Mouse (Mus musculus): Measurements from ENCODE around the gene Fhl1. TPM values are rescaled to one million over a fixed set of nuclear protein-coding genes. Genes with fewer than 3 reads are reported as not detected.
A peak's percentile ranks its signal among the peaks of the same experiment; 100 is the strongest.

Fhl1 gene
- polyA plus RNA-seq, 1 experiment from 2014 or later, result 241 TPM

- Histone ChIP-seq H3K4me2 (no peak overlapping the region), H3K4me1 (ENCODE audit: insufficient read depth) (no peaks in the 10 kb centered on the region), H3K4me3 (ENCODE audit: low read depth, low read length) (no peak overlapping the region), H3K27ac (ENCODE audit: low read depth) (no peak overlapping the region), H3K36me3 (ENCODE audit: insufficient read depth) (no peaks in the 10 kb centered on the region), H3K9ac (no peak overlapping the region), H3K9me3 (ENCODE audit: low read depth, low read length) (no peaks in the 10 kb centered on the region), H3K27me3 (ENCODE audit: insufficient read depth, low read length) (no peaks in the 10 kb centered on the region)
- no peak for TF ChIP-seq CTCF (IDR thresholded peaks at IDR 0.05; ENCODE audit: low read depth)
- no peak for ATAC-seq (ENCODE audit: insufficient read depth)
- DNase-seq, result no peak
- WGBS, result 66% methylated on average over 6 of the region's 6 CpGs
These were observed 20.6 kb downstream of the Fhl1 start for GRCm38 (mm10) chrX:56752144-56752543.

GRCm38 (mm10) chrX:56753317-56754289, 22.0 kb downstream of the Fhl1 start:
- 61% methylated on average over 8 of the region's 8 CpGs for WGBS
- Histone ChIP-seq H3K9ac (no peak overlapping the region), H3K36me3 (ENCODE audit: insufficient read depth) (no peaks in the 10 kb centered on the region), H3K4me3 (ENCODE audit: low read depth, low read length) (no peak overlapping the region), H3K9me3 (ENCODE audit: low read depth, low read length) (no peaks in the 10 kb centered on the region), H3K27ac (ENCODE audit: low read depth) (no peak overlapping the region), H3K27me3 (ENCODE audit: insufficient read depth, low read length) (no peaks in the 10 kb centered on the region), H3K4me2 (no peak overlapping the region), H3K4me1 (ENCODE audit: insufficient read depth) (no peaks in the 10 kb centered on the region)
- DNase-seq (peak; percentile 27), ATAC-seq (ENCODE audit: insufficient read depth) (no peak)
- TF ChIP-seq CTCF (IDR thresholded peaks at IDR 0.05; ENCODE audit: low read depth), result no peak

GRCm38 (mm10) chrX:56755646-56756045, 24.1 kb downstream of the Fhl1 start:
- DNase-seq, result peak; percentile 65
- 32% methylated on average over 2 of the region's 2 CpGs for WGBS
- Histone ChIP-seq H3K27me3 (ENCODE audit: insufficient read depth, low read length) (no peaks in the 10 kb centered on the region), H3K9ac (no peak overlapping the region), H3K4me2 (no peak overlapping the region), H3K4me1 (ENCODE audit: insufficient read depth) (no peaks in the 10 kb centered on the region), H3K27ac (ENCODE audit: low read depth) (no peak overlapping the region), H3K36me3 (ENCODE audit: insufficient read depth) (no peaks in the 10 kb centered on the region), H3K4me3 (ENCODE audit: low read depth, low read length) (no peak overlapping the region), H3K9me3 (ENCODE audit: low read depth, low read length) (no peaks in the 10 kb centered on the region)
- ATAC-seq (ENCODE audit: insufficient read depth), result no peak
- TF ChIP-seq CTCF (IDR thresholded peaks at IDR 0.05; ENCODE audit: low read depth), result peak; percentile 53

- Histone ChIP-seq H3K27ac (ENCODE audit: low read depth) (no peak overlapping the region), H3K4me2 (no peak overlapping the region), H3K4me3 (ENCODE audit: low read depth, low read length) (no peak overlapping the region), H3K9ac (no peak overlapping the region), H3K36me3 (ENCODE audit: insufficient read depth) (no peaks in the 10 kb centered on the region), H3K27me3 (ENCODE audit: insufficient read depth, low read length) (no peaks in the 10 kb centered on the region), H3K9me3 (ENCODE audit: low read depth, low read length) (no peaks in the 10 kb centered on the region), H3K4me1 (ENCODE audit: insufficient read depth) (no peaks in the 10 kb centered on the region)
- DNase-seq, result no peak
- 58% methylated on average over 7 of the region's 7 CpGs for WGBS
- ATAC-seq (ENCODE audit: insufficient read depth), result no peak
- no peak for TF ChIP-seq CTCF (IDR thresholded peaks at IDR 0.05; ENCODE audit: low read depth)
These were observed 24.8 kb downstream of the Fhl1 start for GRCm38 (mm10) chrX:56756352-56756751.

GRCm38 (mm10) chrX:56760257-56760760, 28.7 kb downstream of the Fhl1 start:
- 87% methylated on average over 3 of the region's 3 CpGs for WGBS

GRCm38 (mm10) chrX:56769838-56770237, 38.3 kb downstream of the Fhl1 start:
- Histone ChIP-seq H3K4me2 (no peak overlapping the region), H3K9me3 (ENCODE audit: low read depth, low read length) (no peaks in the 10 kb centered on the region), H3K4me3 (ENCODE audit: low read depth, low read length) (no peak overlapping the region), H3K36me3 (ENCODE audit: insufficient read depth) (no peaks in the 10 kb centered on the region), H3K9ac (no peak overlapping the region), H3K27ac (ENCODE audit: low read depth) (no peak overlapping the region), H3K27me3 (ENCODE audit: insufficient read depth, low read length) (no peaks in the 10 kb centered on the region), H3K4me1 (ENCODE audit: insufficient read depth) (no peaks in the 10 kb centered on the region)
- TF ChIP-seq CTCF (IDR thresholded peaks at IDR 0.05; ENCODE audit: low read depth), result no peak
- no peak for ATAC-seq (ENCODE audit: insufficient read depth)
- DNase-seq, result peak; percentile 47

More at GRCm38 (mm10) chrX:56760257-56760760, 28.7 kb downstream of the Fhl1 start:
- no peak for TF ChIP-seq CTCF (IDR thresholded peaks at IDR 0.05; ENCODE audit: low read depth)
- ATAC-seq (ENCODE audit: insufficient read depth) (no peak), DNase-seq (no peak)
- Histone ChIP-seq H3K4me1 (ENCODE audit: insufficient read depth) (no peaks in the 10 kb centered on the region), H3K27me3 (ENCODE audit: insufficient read depth, low read length) (no peaks in the 10 kb centered on the region), H3K36me3 (ENCODE audit: insufficient read depth) (no peaks in the 10 kb centered on the region), H3K9me3 (ENCODE audit: low read depth, low read length) (no peaks in the 10 kb centered on the region), H3K4me3 (ENCODE audit: low read depth, low read length) (no peak overlapping the region), H3K9ac (no peak overlapping the region), H3K4me2 (no peak overlapping the region), H3K27ac (ENCODE audit: low read depth) (no peak overlapping the region)

GRCm38 (mm10) chrX:56771751-56772150, 40.2 kb downstream of the Fhl1 start:
- H3K27ac ChIP-seq (ENCODE audit: low read depth), result no peak overlapping the region
- ATAC-seq (ENCODE audit: insufficient read depth) (no peak), DNase-seq (no peak)
- no peaks in the 10 kb centered on the region for H3K4me1 ChIP-seq (ENCODE audit: insufficient read depth)
- no peaks in the 10 kb centered on the region for H3K36me3 ChIP-seq (ENCODE audit: insufficient read depth)
- H3K27me3 ChIP-seq (ENCODE audit: insufficient read depth, low read length), result no peaks in the 10 kb centered on the region
- H3K4me2 ChIP-seq, result no peak overlapping the region
- H3K4me3 ChIP-seq (ENCODE audit: low read depth, low read length), result no peak overlapping the region
- H3K9ac ChIP-seq, result no peak overlapping the region
- WGBS, result 83% methylated on average over 1 of the region's 1 CpGs
- H3K9me3 ChIP-seq (ENCODE audit: low read depth, low read length), result no peaks in the 10 kb centered on the region
- TF ChIP-seq CTCF (IDR thresholded peaks at IDR 0.05; ENCODE audit: low read depth), result no peak

Measured in lung, embryonic 14.5 days (tissue).